Mouse (Mus musculus): Measurements from ENCODE around the gene Rrnad1. TPM values are rescaled to one million over a fixed set of nuclear protein-coding genes. Genes with fewer than 3 reads are reported as not detected.

The Rrnad1 gene
- total RNA-seq (2022), result 10 to 100 TPM; 17.4 to 23.4 (median 20.6) TPM

DNA sequence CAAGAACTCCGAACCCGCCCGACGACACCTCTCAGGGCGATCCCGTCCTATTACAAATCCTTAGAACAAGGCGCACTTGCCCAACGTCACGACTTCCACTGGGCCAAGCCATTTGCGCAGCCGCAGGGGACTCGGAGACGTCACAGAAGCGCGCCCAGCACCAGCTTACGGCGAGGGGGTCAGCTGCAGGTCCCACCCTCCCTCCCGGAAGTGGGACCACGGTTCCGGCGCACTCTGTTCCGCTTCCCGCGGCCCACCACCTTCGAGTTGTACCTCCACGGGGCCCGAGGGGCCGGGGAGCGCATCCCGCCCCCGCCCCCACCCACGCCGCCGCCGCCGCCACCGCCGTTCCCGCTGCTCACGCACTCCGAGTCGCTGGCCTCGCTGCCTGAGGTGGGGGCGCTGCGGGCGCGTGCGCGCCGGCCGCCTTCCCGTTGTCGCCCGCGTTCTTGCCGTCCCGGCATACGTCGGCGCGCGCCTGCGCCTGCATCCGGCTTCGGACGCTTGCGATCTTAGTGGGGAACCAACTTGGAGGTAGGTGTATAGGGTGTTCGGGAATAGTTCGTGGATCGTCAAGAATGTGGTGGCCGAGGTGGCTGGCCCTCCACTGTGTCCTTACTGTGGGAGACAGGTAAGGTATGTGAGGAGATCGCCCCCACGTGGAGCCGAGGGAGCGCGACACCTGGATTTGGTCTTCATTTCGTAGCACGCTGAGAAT, at the start of gene Rrnad1, which contains the start of gene Isg20l2:
Rrnad1 (minus strand) TSS at position 640 of the 718 bp plus-strand sequence.
Isg20l2 (plus strand) TSS at position 237 of the 718 bp plus-strand sequence.
- peak; percentile 95 to 96 for DNase-seq (ENCODE audit: low spot score in 2 of 2)

DNA sequence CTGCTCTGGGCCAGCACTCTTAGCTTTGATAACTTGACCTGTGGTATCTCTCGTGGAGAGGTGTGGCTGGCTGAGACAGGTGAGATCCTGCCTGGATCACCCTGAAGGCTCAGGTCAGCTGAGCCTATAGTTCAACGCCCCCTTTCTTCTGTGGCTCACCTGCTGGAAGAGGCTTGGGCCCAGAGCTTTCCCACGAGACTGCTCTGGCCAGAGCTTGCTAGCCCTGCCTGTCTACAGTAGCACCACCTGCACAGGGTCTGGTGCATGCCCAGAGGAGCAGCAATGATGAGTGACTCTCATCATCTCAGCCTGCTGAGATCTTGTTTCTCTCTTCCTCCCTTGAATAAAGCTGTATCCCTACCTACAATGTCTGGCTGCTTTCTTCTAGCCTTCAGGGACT, 49.6 kb upstream of the Rrnad1 start:
- no peak for DNase-seq (ENCODE audit: low spot score in 2 of 2)

GRCm38 (mm10) chr3:87979493-87979892, 49.0 kb upstream of the Rrnad1 start:
- no peak for DNase-seq (ENCODE audit: low spot score in 2 of 2)

DNA sequence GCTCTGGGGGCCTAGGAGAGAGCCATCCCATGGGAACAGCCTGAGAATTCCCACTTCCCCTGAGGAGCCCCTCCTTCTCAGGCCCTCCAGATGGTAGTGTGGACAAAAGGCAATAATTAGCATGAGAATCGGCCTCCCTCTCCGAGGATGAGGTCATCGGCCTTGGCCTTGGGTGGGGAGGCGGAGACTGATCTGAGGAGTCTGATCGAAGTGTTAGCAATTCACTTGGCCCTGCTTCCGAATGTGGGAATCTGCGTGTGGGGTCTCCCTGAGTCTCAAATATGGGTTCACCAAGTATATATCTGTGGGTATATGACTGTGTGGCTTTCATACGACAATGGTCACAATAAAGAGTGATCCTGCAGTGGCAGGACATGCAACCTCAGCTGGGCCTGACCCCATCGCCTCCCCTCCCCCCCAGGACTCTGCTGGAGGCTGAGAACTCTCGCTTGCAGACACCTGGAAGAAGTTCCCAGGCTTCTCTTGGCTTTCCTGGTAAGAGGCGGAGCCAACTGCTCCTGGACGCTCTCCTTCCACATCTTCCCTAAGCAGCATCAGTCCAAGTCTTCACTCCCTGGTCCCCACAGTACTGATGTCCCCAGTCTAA, 44.0 kb upstream of the Rrnad1 start:
- no peak for DNase-seq (ENCODE audit: low spot score in 2 of 2)

DNA sequence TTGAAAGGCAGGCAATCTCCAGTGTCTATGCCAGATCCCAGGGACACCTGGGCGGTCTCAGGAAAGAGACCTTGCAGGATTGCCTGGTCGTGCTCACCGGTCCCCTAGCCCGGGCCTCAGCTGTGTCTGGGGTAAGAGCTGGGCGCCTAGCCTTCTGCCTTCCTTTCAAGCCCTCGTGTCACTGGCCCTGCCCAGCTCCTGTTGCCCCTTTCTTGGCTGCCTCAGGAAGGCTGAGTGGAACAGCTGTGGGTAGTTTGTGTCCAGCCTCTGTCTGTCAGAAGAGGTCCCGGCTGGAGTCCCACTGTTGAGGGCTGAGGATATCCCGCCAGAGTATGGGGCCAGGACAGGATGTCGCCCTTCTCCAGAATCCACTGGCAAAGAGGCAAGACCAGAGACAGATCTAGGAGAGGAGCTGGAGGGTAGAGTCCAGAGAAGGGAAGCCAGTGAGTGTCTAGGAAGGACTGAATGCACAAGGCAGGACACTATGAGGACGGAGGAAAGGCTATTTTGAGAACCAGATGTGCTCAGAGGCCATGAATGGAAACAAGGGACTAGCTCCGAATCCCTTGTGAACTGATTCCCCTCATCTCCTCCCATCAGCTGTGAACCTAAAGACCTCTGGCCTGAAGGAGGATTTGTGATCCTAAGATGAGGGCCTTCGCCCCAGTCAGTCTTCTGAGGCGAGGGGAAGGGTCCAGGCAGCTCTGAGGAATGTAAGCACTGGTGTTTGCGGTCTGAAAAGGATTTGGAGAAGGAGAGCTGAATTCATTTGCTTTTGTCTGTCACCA, 43.3 kb upstream of the Rrnad1 start:
- no peak for DNase-seq (ENCODE audit: low spot score in 2 of 2)

DNA sequence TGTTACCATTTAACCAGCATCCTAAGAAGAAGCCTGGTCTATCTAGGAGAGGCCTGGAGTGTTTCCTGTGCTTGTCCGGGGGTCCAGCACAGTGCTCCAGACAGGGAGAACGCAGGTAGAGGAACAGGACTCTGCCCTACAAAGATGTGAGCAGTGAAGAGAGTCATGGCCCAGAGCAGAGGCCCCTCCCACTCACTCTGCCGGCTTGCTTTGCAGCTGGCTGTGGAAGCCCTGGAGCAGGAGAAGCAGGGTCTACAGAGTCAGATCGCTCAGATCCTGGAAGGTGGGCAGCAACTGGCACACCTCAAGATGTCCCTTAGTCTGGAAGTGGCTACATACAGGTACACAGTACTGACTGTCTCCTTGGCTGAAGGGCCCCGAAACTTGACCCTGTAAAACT, 42.3 kb upstream of the Rrnad1 start:
- DNase-seq (ENCODE audit: low spot score in 2 of 2), result no peak

- no peak for DNase-seq (ENCODE audit: low spot score in 2 of 2)
Observed at GRCm38 (mm10) chr3:87972203-87972664, 41.7 kb upstream of the Rrnad1 start.

DNA sequence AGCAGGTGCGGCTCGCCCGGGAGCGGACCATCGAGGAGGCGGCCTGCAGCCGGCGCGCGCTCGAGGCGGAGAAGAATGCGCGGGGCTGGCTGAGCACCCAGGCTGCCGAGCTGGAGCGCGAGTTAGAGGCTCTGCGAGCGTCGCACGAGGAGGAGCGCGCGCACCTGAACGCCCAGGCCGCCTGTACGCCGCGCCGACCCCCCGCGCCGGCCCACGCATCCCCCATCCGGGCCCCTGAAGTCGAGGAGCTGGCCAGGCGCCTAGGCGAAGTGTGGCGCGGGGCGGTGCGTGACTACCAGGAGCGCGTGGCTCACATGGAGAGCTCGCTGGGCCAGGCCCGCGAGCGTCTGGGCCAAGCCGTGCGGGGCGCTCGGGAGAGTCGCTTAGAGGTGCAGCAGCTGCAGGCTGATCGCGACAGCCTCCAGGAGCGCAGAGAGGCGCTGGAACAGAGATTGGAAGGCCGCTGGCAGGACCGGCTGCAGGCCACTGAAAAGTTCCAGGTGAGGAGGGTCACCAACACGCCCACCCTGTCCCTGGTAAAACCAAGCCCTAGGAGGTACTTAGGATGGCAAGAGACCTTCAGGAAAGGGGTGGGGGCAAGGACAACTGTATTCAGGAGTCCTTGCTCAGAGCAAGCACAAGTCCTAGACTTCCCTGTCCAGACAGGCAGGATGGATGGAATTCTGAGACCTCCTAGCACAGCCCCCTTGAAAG, 41.1 kb upstream of the Rrnad1 start:
- DNase-seq (ENCODE audit: low spot score in 2 of 2), result no peak

GRCm38 (mm10) chr3:87970939-87971488, 40.5 kb upstream of the Rrnad1 start, which contains the start of gene Nes:
Nes (plus strand) TSS chr3:87971078.
- DNase-seq (ENCODE audit: low spot score in 2 of 2), result no peak

GRCm38 (mm10) chr3:87970184-87970938, 39.8 kb upstream of the Rrnad1 start:
- DNase-seq (ENCODE audit: low spot score in 2 of 2), result no peak

DNA sequence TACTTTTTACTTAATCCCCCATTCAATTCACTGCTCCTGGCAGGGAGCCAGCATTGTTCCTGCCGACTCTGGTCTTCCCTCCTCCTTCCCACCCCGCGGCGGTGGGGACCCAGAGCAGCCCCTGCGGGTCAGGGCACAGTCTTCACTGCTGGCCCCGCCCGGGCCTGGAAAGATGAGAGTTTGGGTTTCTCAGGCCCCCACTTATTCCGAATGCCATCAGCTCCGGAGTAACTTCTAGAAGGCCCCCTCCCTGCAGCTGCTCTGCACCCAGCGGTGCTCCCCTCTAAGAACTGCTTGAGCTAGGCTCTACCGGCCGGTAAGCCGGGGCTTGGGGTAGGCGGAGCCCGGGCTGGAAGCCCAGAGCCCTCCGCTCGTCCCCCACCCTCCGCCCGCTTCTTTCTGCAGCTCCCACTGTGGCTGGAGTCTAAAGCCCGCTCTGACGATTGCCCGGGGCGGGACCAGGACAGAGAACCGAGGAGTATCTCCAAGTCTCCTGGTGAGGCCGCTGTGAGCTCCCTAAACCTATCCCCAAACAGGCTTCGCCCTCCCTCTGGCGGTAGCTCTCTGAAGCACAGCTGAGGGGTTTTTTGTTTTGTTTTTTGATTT, 30.2 kb upstream of the Rrnad1 start:
- peak; percentile 51 to 69 for DNase-seq (ENCODE audit: low spot score in 2 of 2)

GRCm38 (mm10) chr3:87960191-87960585, 29.7 kb upstream of the Rrnad1 start:
- no peak for DNase-seq (ENCODE audit: low spot score in 2 of 2)

DNA sequence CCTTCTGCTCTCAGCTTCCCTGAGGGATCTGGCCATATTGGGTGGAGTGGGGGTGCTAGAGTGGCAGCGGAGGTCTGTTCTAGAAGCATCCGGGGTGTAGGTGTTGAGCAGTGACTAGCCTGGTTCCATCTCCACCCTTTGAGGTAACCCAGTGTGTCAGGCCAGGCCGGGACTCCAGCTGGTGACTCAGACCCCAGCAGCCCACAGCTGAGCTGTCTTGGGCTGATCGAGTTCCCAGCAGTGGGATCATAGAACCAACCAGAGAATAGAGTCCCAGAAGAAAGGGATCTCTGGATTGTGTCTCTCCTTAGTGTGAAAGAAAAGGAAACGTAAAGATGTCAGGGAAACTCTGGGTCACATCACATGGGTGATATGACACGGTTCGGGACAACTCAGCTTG, 28.9 kb upstream of the Rrnad1 start:
- no peak for DNase-seq (ENCODE audit: low spot score in 2 of 2)

GRCm38 (mm10) chr3:87958967-87959366, 28.4 kb upstream of the Rrnad1 start:
- DNase-seq (ENCODE audit: low spot score in 2 of 2), result no peak

DNA sequence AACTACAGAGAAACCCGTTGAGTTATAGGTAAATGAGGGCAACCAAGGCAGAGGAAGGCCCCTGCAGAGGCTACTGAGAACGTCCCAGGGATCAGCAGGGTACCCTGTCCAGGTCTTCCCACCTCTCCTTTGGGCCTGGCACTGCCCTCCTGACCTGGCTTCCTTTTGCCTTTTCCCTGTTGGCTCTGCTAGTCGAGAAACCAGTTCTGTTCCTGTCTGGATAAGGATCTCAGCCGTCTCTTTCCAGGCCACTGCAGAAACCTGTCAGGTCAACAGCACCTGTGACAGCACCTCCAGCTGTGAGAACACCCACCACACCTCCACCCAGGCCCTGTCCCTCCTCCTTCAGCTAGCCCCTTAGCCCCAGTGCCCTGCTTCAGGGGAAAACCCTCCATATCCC, 28.0 kb upstream of the Rrnad1 start:
- no peak for DNase-seq (ENCODE audit: low spot score in 2 of 2)

- no peak for DNase-seq (ENCODE audit: low spot score in 2 of 2)
Observed at GRCm38 (mm10) chr3:87958056-87958455, 27.5 kb upstream of the Rrnad1 start.

GRCm38 (mm10) chr3:87952440-87952839, 21.9 kb upstream of the Rrnad1 start:
- no peak for DNase-seq (ENCODE audit: low spot score in 2 of 2)

GRCm38 (mm10) chr3:87951946-87952345, 21.4 kb upstream of the Rrnad1 start:
- DNase-seq (ENCODE audit: low spot score in 2 of 2), result no peak

- no peak for DNase-seq (ENCODE audit: low spot score in 2 of 2)
Observed at GRCm38 (mm10) chr3:87949955-87950515, 19.5 kb upstream of the Rrnad1 start.

Measured in left cerebral cortex, adult 8-10 months (tissue).